Comparison of ENCODE assay signal across 9 mouse cellular contexts in genomic region chr2:76970669-76971068, GRCm38 (mm10). TPM values are rescaled to one million over a fixed set of nuclear protein-coding genes. Genes with fewer than 3 reads are reported as not detected.
DNase-seq lines count a peak whose midpoint lies in the region; ATAC-seq and TF ChIP-seq lines count a peak whose summit lies in the region.
"Had no signal": no experiment of that assay in that cellular context is flagged by ENCODE, and none has a peak within 500 bp of the region (broad histone marks: within the 10 kb centered on the region; RNA-seq: fewer than 3 reads in every experiment).

No protein-coding gene starts in this region.

- H3K4me1 ChIP-seq in hindbrain, embryonic 11.5 days (replicated peaks; ENCODE audit: control insufficient read depth, insufficient read depth, low read length), result no peaks in the 10 kb centered on the region
- 0 out of 2 replicates have a peak, but pooled peaks cover 3% of the 10 kb centered on the region for H3K4me1 ChIP-seq in hindbrain, embryonic 10.5 days (replicated peaks)
- H3K4me1 ChIP-seq in ES-E14 (ENCODE audit: control insufficient read depth in 2 of 2, insufficient read depth in 2 of 2, low read length in 2 of 2, poor library complexity in 1 of 2), result no peaks in the 10 kb centered on the region

- peak; percentile 51; the same call in 1 of the 2 replicates for ATAC-seq in hindbrain, embryonic 11.5 days (ENCODE audit: low FRiP score)
- peak; percentile 59 for ATAC-seq in megakaryocyte progenitor cell, adult 5-6 weeks (replicated peaks; ENCODE audit: poor library complexity)

- H3K9ac ChIP-seq in hindbrain, embryonic 11.5 days (ENCODE audit: low read depth, low read length), result no peak overlapping the region
- H3K9ac ChIP-seq in ES-E14 (ENCODE audit: insufficient read depth, low read depth, low read length, poor library complexity, severe bottlenecking), result no peak overlapping the region

- H3K36me3 ChIP-seq in hindbrain, embryonic 11.5 days (ENCODE audit: control insufficient read depth, insufficient read depth, low read length), result no peaks in the 10 kb centered on the region
- no peaks in the 10 kb centered on the region for H3K36me3 ChIP-seq in hindbrain, embryonic 10.5 days
- H3K36me3 ChIP-seq in ES-E14 (ENCODE audit: control insufficient read depth, insufficient read depth, low read length, poor library complexity, severe bottlenecking), result no peaks in the 10 kb centered on the region

- DNase-seq in hindbrain, embryonic 11.5 days (ENCODE audit: low spot score), result peak; percentile 40
- no peak for DNase-seq in hindbrain, embryonic 10.5 days (ENCODE audit: low spot score)
- DNase-seq in ES-E14 (ENCODE audit: low read depth, low spot score), result no peak
- DNase-seq in c-Kit-positive CD71-positive TER-119-positive erythroid progenitor cells, embryonic 14.5 days (ENCODE audit: low spot score), result peak; percentile 7
- no peak for DNase-seq in frontal cortex, postnatal 25 days (ENCODE audit: low spot score in 2 of 2)
- DNase-seq in right cerebral cortex, postnatal 4 days, result no peak
- DNase-seq in kidney, postnatal 25 days, result no peak

- in situ Hi-C loops in ES-E14 (cut with MboI; ENCODE audit: low sequenced_read_pairs in 2 of 2, unreplicated experiment in 2 of 2), result loop anchor here in 1 of 2 experiments (25.0 kb wide), 1 partner anchor 742 kb away; no protein-coding TSS in a partner anchor

- no peak overlapping the region for H3K4me3 ChIP-seq in hindbrain, embryonic 11.5 days (ENCODE audit: low read depth, low read length)
- H3K4me3 ChIP-seq in hindbrain, embryonic 10.5 days, result no peak overlapping the region
- H3K4me3 ChIP-seq in ES-E14 (ENCODE audit: insufficient read depth in 1 of 2, low read depth in 1 of 2, low read length in 2 of 2, poor library complexity in 1 of 2, severe bottlenecking in 1 of 2), result no peak overlapping the region
- H3K4me3 ChIP-seq: erythroblast, embryonic 14.5 days had no signal

- no peaks in the 10 kb centered on the region for H3K27me3 ChIP-seq in hindbrain, embryonic 11.5 days (ENCODE audit: control insufficient read depth, insufficient read depth, low read length)
- H3K27me3 ChIP-seq in hindbrain, embryonic 10.5 days (ENCODE audit: insufficient read depth, poor library complexity, severe bottlenecking), result no peaks in the 10 kb centered on the region

- 41% methylated on average over 4 of the region's 4 CpGs for WGBS in hindbrain, embryonic 11.5 days
- 33% methylated on average over 4 of the region's 4 CpGs for WGBS in hindbrain, embryonic 10.5 days

- no peak overlapping the region for H3K27ac ChIP-seq in hindbrain, embryonic 11.5 days (ENCODE audit: low read depth, low read length)
- no peak overlapping the region for H3K27ac ChIP-seq in hindbrain, embryonic 10.5 days
- H3K27ac ChIP-seq in ES-E14 (ENCODE audit: insufficient read depth, low read depth, low read length, poor library complexity, severe bottlenecking), result no peak overlapping the region

- H3K4me2 ChIP-seq in hindbrain, embryonic 11.5 days (replicated peaks; ENCODE audit: low read depth, low read length), result no peak overlapping the region

- no peaks in the 10 kb centered on the region for H3K9me3 ChIP-seq in hindbrain, embryonic 11.5 days (ENCODE audit: control insufficient read depth, low read length)
- H3K9me3 ChIP-seq in hindbrain, embryonic 10.5 days, result no peaks in the 10 kb centered on the region
- no peaks in the 10 kb centered on the region for H3K9me3 ChIP-seq in ES-E14 (ENCODE audit: control insufficient read depth, insufficient read depth, low read depth, low read length)

TF ChIP-seq in ES-E14, 5 proteins besides CTCF, POLR2A, EP300 and RAD21:
- peak; percentile 64; the same call in 1 of the 2 replicates for TF ChIP-seq ZC3H11A (IDR thresholded peaks at IDR 0.05; ENCODE audit: borderline replicate concordance, low read depth, low read length)
- no peak for TF ChIP-seq MAFK (IDR thresholded peaks at IDR 0.05; ENCODE audit: insufficient read depth, low read depth, low read length)
TF ChIP-seq in ES-E14: peak in this region for 1.

RNA-seq across cellular contexts. Expression of gene Ttn, which starts 11.7 kb away (rescaled TPM):
- 3.0 and 3.1 TPM in 2 replicates for polyA plus RNA-seq in hindbrain, embryonic 11.5 days (2014; fragmentation: Nextera tagmentation; extraction: Ambion mirVana)
- 0.10 and 0.32 TPM in 2 replicates for polyA plus RNA-seq in hindbrain, embryonic 10.5 days (2016; fragmentation: Nextera tagmentation; extraction: Ambion mirVana)
- total RNA-seq in ES-E14 (2012; rRNA removed), result 10.3 and 19.9 TPM in 2 replicates
- 0.02 and 0.10 TPM in 2 replicates for total RNA-seq in megakaryocyte progenitor cell, adult 5-6 weeks (2015)
- total RNA-seq in megakaryocyte progenitor cell, adult 5-6 weeks (2017), result 0.03 TPM in 1 of 2 replicates, not detected in the other

Comparison
In these comparisons a context has a peak if more than half of its experiments do, and no peak if none do; other contexts are left out.
1. DNase-seq: peak in hindbrain, embryonic 11.5 days (single experiment) and c-Kit-positive CD71-positive TER-119-positive erythroid progenitor cells, embryonic 14.5 days (single experiment); none in hindbrain, embryonic 10.5 days (single experiment), ES-E14 (single experiment), frontal cortex, postnatal 25 days (0 of 2), right cerebral cortex, postnatal 4 days (single experiment) and kidney, postnatal 25 days (0 of 2).
2. RNA of gene Ttn, which starts 11.7 kb away (total RNA-seq): 10.3 to 19.9 TPM in ES-E14; 0.02 to 0.10 TPM in megakaryocyte progenitor cell, adult 5-6 weeks; every median in the first group is over 10 times any median in the second.